Comparison of ENCODE assay signal across 8 mouse cellular contexts in the genomic region with DNA sequence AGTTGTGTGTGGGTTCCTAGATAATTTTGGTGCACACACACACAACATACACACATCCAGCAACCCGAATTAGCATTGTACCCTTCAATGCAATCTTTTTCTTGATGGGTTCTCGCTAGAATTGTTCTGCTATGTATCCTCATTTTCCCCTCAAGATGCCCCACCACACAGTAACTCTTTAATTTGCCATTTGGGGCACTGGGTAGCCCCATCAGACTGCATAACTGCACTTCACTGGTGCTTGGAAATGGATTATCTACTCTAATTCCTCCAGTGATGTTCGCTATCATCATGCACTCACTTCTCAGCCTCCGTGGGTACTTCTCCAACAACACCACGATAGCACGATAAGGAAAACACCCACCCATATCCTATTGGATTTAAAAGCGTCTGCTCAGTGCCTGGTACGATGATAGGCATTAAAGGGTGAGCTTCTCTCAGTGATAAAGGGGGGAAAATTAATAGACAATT. TPM values are rescaled to one million over a fixed set of nuclear protein-coding genes. Genes with fewer than 3 reads are reported as not detected.
A peak's percentile ranks its signal among the peaks of the same experiment; 100 is the strongest.
DNase-seq lines count a peak whose midpoint lies in the region; ATAC-seq lines count a peak whose summit lies in the region.

No protein-coding gene starts in this region.

- intact Hi-C loops in heart, postnatal 36 days (cut with DNase I): no loop called here

- H3K27ac ChIP-seq in heart, embryonic 13.5 days (replicated peaks): no peak overlapping the region
- no peak overlapping the region for H3K27ac ChIP-seq in forebrain, embryonic 13.5 days
- H3K27ac ChIP-seq in midbrain, embryonic 10.5 days (replicated peaks): no peak overlapping the region

- H3K9me3 ChIP-seq in heart, embryonic 13.5 days: no peaks in the 10 kb centered on the region
- no peaks in the 10 kb centered on the region for H3K9me3 ChIP-seq in forebrain, embryonic 13.5 days (replicated peaks)
- no peaks in the 10 kb centered on the region for H3K9me3 ChIP-seq in midbrain, embryonic 10.5 days (replicated peaks)

- no peak for DNase-seq in heart, postnatal 36 days
- DNase-seq in cerebellum, adult 18-20 months: peak; percentile 16 to 52
- no peak for DNase-seq in midbrain, embryonic 10.5 days (ENCODE audit: low spot score)
- DNase-seq in thymus, postnatal 4 days: no peak
- no peak for DNase-seq in c-Kit-positive CD71-positive TER-119-positive erythroid progenitor cells, embryonic 14.5 days (ENCODE audit: low spot score)
- no peak for DNase-seq in urinary bladder, adult 18-20 months (ENCODE audit: low spot score in 2 of 2)

- H3K4me1 ChIP-seq in heart, embryonic 13.5 days: peaks cover 14% of the 10 kb centered on the region
- H3K4me1 ChIP-seq in forebrain, embryonic 13.5 days: peaks cover 19% of the 10 kb centered on the region
- H3K4me1 ChIP-seq in midbrain, embryonic 10.5 days: peaks cover 14% of the 10 kb centered on the region

- H3K36me3 ChIP-seq in heart, embryonic 13.5 days: no peaks in the 10 kb centered on the region
- no peaks in the 10 kb centered on the region for H3K36me3 ChIP-seq in forebrain, embryonic 13.5 days (ENCODE audit: poor library complexity, severe bottlenecking)
- H3K36me3 ChIP-seq in midbrain, embryonic 10.5 days: no peaks in the 10 kb centered on the region

- WGBS in heart, embryonic 13.5 days: 19% methylated on average over 8 of the region's 8 CpGs
- WGBS in forebrain, embryonic 13.5 days: 18% methylated on average over 8 of the region's 8 CpGs
- WGBS in midbrain, embryonic 10.5 days: 24% methylated on average over 8 of the region's 8 CpGs

- ATAC-seq in heart, embryonic 13.5 days (ENCODE audit: extremely low read depth, insufficient number of reproducible peaks, low FRiP score, low TSS enrichment): no peak
- ATAC-seq in forebrain, embryonic 13.5 days: peak; percentile 1; the same call in 1 of the 2 replicates

- peak overlapping the region; percentile 74 for H3K4me3 ChIP-seq in heart, embryonic 13.5 days
- peak overlapping the region; percentile 75 for H3K4me3 ChIP-seq in forebrain, embryonic 13.5 days
- peak overlapping the region; percentile 75 for H3K4me3 ChIP-seq in midbrain, embryonic 10.5 days

- peak overlapping the region; percentile 91 for H3K4me2 ChIP-seq in heart, embryonic 13.5 days
- peak overlapping the region; percentile 85 for H3K4me2 ChIP-seq in forebrain, embryonic 13.5 days

- peak overlapping the region; percentile 86; the same call in 1 of the 2 replicates for H3K9ac ChIP-seq in heart, embryonic 13.5 days
- peak overlapping the region; percentile 92 for H3K9ac ChIP-seq in forebrain, embryonic 13.5 days

- peaks cover 20% of the 10 kb centered on the region for H3K27me3 ChIP-seq in heart, embryonic 13.5 days (replicated peaks)
- H3K27me3 ChIP-seq in forebrain, embryonic 13.5 days: no peaks in the 10 kb centered on the region; the same call in 1 of the 2 replicates
- peaks cover 36% of the 10 kb centered on the region for H3K27me3 ChIP-seq in midbrain, embryonic 10.5 days (ENCODE audit: low read depth, poor library complexity, severe bottlenecking)

RNA-seq across cellular contexts. Expression of a gene that starts 0.9 kb away (rescaled TPM):
- polyA plus RNA-seq in heart, embryonic 13.5 days (2015; fragmentation: Nextera tagmentation; extraction: Ambion mirVana): 1.4 and 1.5 TPM in 2 replicates
- under 1 TPM; 0.33 to 0.42 TPM for total RNA-seq in heart, postnatal 36 days (2021)
- polyA plus RNA-seq in forebrain, embryonic 13.5 days (2015; fragmentation: Nextera tagmentation; extraction: Ambion mirVana): 4.4 and 5.2 TPM in 2 replicates
- 1.2 and 1.8 TPM in 2 replicates for polyA plus RNA-seq in midbrain, embryonic 10.5 days (2016; fragmentation: Nextera tagmentation; extraction: Ambion mirVana)

Comparison
In these comparisons a context has a peak if more than half of its experiments do, and no peak if none do; other contexts are left out.
1. DNase-seq: peak in cerebellum, adult 18-20 months (2 of 2); none in heart, postnatal 36 days (0 of 2), midbrain, embryonic 10.5 days (single experiment), thymus, postnatal 4 days (single experiment), c-Kit-positive CD71-positive TER-119-positive erythroid progenitor cells, embryonic 14.5 days (single experiment) and urinary bladder, adult 18-20 months (0 of 2).
2. Peak in every context shown above with its lines, with median percentiles within 50 percentile points of each other: H3K4me3 ChIP-seq.